Mouse (Mus musculus): Measurements from ENCODE around the gene Astn2.

The Astn2 gene

GRCm38 (mm10) chr4:66310315-66311020 is 93.9 kb downstream of the Astn2 start:
- DNase-seq, result no peak

- DNase-seq, result no peak
Measured at GRCm38 (mm10) chr4:66306377-66306776, 98.0 kb downstream of the Astn2 start.

- DNase-seq, result no peak
Measured at GRCm38 (mm10) chr4:66302686-66303310, 101.6 kb downstream of the Astn2 start.

GRCm38 (mm10) chr4:66285034-66285433 is 119.4 kb downstream of the Astn2 start:
- no peak for DNase-seq

- no peak for DNase-seq
Measured at GRCm38 (mm10) chr4:66276096-66276495, 128.3 kb downstream of the Astn2 start.

GRCm38 (mm10) chr4:66271550-66272117 is 132.8 kb downstream of the Astn2 start:
- no peak for DNase-seq

GRCm38 (mm10) chr4:66264031-66264430 is 140.4 kb downstream of the Astn2 start:
- DNase-seq, result no peak

- DNase-seq, result no peak
Measured at GRCm38 (mm10) chr4:66261276-66261675, 143.1 kb downstream of the Astn2 start.

GRCm38 (mm10) chr4:66258905-66259304 is 145.5 kb downstream of the Astn2 start:
- no peak for DNase-seq

GRCm38 (mm10) chr4:66254695-66255492 is 149.5 kb downstream of the Astn2 start:
- no peak for DNase-seq

- DNase-seq, result no peak
Measured at GRCm38 (mm10) chr4:66248521-66248920, 155.9 kb downstream of the Astn2 start.

GRCm38 (mm10) chr4:66242683-66243082 is 161.7 kb downstream of the Astn2 start:
- no peak for DNase-seq

- no peak for DNase-seq
Measured at GRCm38 (mm10) chr4:66232799-66233198, 171.6 kb downstream of the Astn2 start.

- DNase-seq, result no peak
Measured at GRCm38 (mm10) chr4:66232350-66232749, 172.1 kb downstream of the Astn2 start.

GRCm38 (mm10) chr4:66230735-66231134 is 173.7 kb downstream of the Astn2 start:
- DNase-seq, result no peak

- no peak for DNase-seq
Measured at GRCm38 (mm10) chr4:66222602-66223317, 181.7 kb downstream of the Astn2 start.

GRCm38 (mm10) chr4:66215170-66215618 is 189.2 kb downstream of the Astn2 start:
- no peak for DNase-seq

- DNase-seq, result no peak
Measured at GRCm38 (mm10) chr4:66189636-66190035, 214.8 kb downstream of the Astn2 start.

GRCm38 (mm10) chr4:66175887-66176533 is 228.4 kb downstream of the Astn2 start:
- DNase-seq, result no peak

GRCm38 (mm10) chr4:66171583-66171982 is 232.8 kb downstream of the Astn2 start:
- DNase-seq, result peak; percentile 34

- DNase-seq, result no peak
Measured at GRCm38 (mm10) chr4:66170787-66171186, 233.6 kb downstream of the Astn2 start.

GRCm38 (mm10) chr4:66169485-66169884 is 234.9 kb downstream of the Astn2 start:
- DNase-seq, result no peak

All from lung, postnatal 36 days (tissue).